Mouse (Mus musculus) layer of hippocampus, postnatal 10 days (tissue): ENCODE measurements at regions not wholly inside any gene's neighbourhood (a gene's known extent, or its start where the extent isn't known, plus 50 kb on each side); places are given as distances from the start of the nearest gene placed in this dataset.
"Not testable (repeated sequence)": the region's sequence is repeated elsewhere in the genome, so short reads cannot be mapped to it uniquely, and the experiment has no call there.

ENCODE experiments used
- DNase-seq, 2 experiments: peaks; one replicate each; pipeline ENCODE4 v3.0.0; 2021; ENCODE audit warnings: low spot score in 2 of 2

DNA sequence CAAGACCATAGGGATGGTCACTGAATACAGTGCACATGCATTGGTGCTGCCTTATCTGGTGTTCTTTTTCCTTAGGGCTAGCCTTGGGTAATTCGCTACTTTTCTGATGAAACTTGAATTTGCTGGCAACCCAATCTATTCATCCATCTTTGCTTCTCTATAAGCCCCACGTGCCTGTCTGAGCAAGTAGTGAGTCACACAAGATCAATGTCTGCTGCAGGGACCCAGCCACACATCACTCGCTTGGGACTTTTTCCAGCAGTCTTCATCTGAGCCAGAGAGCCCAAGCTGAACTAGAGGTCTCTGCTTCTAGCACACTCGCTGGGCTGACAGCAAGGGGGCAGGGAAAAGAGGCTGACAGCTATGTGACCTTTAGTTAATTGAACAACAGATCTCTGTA, 464.3 kb upstream of the Nmur2 start:
- DNase-seq: no peak

DNA sequence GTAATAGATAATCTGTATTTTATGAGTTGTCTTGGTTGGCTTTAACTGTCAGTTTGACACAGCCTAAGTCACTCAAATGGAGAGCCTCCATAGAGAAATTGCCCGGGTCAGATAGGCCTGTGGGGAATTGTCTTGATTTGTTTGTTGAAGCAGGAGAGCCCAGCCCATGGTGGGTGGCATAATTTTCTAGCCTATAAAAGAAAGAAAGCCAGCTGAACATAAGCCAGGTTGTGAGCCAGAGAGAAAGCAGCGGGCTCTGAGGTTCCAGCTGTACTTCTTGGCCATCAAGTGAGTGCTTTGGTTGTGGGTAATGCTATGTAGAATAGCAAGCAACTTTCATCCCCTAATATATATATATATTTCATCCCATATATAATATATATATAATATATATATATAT, 474.1 kb upstream of the Nmur2 start:
- no peak for DNase-seq

DNA sequence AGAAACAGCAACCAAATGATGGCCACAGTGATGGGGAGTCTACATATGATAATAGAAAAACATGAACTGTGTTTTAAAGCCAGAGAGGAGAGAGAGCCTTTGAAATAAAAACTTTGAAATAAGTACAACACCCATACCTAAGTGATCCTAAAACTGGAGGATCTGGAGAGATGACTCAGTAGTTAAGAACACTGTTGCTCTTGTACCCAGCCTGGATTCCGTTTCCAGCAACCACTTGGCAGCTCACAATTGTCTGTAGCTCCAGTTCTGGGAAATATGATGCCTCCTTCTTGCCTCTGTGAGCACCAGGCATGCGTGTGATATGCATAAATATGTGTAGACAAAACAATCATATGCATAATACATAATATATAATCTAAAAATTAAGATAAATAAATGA, 477.7 kb upstream of the Nmur2 start:
- no peak for DNase-seq

DNA sequence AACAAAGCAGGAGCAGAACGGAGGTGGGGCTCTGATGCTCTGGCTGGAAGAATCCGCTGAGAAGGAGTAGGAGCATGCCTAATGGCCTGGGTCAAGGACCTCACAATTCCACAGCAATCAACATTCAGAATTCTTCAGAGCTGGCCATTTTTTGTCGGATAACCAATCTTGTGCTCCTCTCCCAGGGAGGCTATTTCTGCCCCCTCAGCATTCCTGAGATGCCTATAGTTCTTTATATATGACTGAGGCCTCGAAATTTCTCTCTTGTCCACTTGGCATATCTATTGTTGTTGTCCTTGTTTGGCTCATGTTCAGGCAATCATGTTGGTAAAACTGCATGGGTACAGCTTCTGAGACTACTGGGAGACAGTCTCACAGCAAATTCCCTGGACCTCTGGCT, 460.5 kb upstream of the Gria1 start:
- DNase-seq: peak in 1 of 2 experiments; percentile 12

DNA sequence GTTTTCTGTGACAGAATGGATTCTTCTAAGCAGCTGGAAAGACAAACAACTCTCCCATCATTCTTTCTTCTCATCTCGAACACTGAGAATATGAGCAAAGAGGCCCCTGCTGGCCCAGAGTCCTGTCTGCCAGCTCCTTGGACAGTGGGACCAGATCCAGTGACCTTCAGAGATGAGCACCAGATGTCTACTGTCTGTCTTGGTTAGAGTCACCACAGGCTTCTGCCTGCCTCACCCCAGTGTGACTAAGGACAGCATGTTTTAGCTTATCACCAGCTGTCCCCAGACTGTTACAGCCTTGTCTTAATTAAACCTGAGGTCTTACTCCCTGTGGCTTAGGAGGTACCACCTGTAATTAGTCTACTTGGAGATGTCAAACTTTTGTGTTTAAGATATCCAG, 454.9 kb upstream of the Gria1 start:
- DNase-seq: no peak

DNA sequence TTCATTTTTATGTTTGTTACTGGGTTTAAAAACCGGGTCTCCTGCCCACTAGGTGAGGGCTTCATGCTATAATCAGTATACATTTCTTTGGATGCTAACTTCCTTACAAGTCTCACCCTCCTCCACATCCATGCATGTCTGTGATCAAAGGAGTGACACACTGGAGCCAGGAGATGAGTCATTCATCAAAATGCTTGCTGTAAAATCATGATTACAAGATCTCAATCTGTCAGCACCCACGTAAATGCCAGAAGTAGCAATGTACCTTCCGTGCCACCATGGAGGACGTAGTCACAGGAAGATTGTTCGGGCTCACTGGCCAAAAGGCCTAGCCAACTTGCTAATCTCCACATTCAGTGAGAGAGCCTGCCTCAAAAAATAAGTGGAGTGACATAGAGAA, 431.2 kb upstream of the Gria1 start:
- DNase-seq: no peak

DNA sequence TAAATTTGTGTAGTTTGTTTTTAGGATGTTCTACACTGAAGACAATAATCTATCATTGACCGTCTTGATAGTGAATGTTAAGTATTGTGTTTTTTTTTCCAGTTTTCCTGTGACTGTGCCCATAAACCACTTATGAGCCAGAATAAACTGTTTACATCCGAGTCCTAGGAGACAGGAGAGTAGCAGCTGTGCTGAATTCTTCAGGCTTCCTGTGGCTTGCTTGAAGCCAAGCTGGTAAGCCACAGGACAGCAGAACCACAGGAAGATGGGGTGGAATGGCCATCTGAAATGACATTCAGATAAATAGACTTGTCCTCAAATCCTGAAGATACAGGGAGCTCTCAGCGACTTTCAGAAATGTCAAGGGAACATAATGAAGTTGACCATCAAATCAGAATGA, 428.1 kb upstream of the Gria1 start:
- no peak for DNase-seq

DNA sequence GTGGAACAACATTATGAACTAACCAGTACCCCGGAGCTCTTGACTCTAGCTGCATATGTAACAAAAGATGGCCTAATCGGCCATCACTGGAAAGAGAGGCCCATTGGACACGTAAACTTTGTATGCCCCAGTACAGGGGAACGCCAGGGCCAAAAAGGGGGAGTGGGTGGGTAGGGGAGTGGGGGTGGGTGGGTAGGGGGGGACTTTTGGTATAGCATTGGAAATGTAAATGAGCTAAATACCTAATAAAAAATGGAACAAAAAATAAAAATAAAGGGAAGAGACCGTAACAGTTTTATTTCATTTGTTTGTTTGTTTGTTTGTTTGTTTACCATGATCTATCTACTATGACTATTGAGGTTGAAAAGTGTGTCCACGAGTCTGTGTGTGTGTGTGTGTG, 417.8 kb upstream of the Gria1 start:
- not testable (repeated sequence) for DNase-seq

DNA sequence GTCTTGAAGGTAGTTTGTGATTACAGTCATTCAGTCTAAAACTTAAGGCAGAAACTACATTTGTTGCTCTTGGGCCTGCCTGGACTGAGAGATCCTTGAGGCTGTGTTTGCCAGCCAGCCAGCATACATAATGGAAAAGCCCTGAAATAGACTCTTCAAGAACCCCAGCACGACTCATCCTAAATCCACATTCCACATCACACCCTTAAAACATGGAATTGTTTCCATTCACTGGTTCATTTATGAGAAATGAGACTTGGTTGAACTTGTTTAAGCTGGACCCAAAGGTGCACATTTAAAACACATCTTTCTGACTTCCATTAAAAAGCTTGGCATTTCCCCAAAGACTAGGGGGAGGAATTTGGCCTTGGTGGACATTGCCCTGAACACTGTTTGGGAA, 407.4 kb upstream of the Gria1 start:
- DNase-seq: no peak

DNA sequence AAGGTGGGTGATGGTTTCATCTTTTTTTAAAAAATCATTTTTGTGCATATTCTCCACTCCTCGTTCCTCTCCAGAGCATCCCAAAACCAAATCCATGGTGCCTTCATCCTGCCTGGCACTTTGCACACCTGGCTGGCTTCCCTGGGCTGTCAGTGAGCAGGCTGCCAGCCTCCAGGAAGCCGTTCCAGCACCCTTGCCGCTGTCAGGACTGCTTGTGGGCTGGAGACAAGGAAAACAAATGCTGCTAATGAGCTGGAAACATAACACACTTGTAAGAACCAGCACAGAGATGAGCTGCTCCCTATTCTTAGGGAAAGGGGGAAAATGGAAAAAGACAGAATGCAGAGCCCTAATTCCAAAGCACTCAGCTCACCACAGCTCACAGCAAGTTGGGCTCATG, 383.5 kb upstream of the Gria1 start:
- peak; percentile 22 to 37 for DNase-seq

DNA sequence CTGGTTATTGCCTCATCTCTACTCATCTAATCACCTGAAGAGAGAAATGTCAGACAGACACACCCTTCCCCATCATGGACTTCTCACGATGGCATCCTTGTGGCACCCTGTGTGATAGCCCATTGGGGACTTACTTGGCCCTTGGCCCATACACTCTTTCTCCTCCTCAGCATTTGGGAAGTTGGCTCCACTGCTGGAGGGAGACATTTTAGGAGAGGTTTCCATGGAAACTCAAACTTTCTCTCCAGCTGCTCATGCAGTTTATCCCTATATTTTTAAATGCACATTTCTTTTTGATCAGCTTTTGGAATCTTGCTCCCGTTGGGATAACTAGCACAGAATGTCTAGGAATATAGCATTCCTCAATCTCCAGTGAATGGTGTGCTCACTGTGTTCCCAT, 377.7 kb upstream of the Gria1 start:
- no peak for DNase-seq

DNA sequence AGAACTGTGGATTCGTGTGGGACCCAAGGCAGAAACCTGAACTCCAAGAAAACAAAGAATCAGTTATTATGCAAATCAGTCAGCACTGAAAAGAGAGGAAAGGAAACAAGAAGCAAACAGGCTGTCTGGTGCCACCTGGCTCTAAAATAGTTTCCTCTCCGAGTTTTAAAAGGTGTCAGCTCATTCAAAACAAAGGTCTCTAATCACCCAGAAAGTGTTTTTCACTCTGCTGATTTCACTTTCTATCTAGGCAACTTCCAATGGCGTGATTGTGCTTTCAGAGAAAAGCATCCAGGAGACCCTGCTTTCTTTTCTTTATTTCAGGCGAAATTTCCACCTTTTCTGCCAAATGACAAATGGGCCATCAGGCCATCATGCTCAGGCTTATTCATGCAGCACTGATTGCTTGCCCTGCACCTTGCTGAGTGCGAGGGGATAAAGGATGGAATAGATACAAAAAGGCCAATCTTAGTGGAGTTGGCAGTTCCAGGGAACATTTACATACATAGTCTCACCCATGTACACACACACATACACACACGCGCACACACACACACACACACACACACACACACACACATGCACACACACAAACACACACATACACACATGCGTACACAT, 374.5 kb upstream of the Gria1 start:
- no peak for DNase-seq

DNA sequence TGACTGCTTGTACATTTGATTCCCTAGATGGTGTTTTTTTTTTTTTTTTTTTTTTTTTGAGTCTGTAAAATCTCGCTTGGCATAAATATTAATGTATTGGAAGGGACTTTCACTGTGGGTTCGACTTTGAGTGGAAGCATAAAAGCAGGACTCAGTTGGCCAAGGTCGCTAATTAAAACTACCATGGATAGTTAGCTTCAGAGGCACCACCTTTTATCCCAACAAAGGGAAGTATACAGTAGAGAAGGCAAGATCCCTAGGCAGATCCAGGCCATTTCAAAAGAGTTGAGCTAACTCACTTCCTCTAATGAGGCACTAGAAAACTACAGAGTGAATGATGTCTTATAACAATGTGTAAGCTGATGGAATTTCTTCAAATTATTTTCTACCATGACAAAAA, 369.5 kb upstream of the Gria1 start:
- DNase-seq: no peak
